Mouse (Mus musculus) layer of hippocampus, adult 8-10 months (tissue): ENCODE results near the gene Lars2. TPM values are rescaled to one million over a fixed set of nuclear protein-coding genes. Genes with fewer than 3 reads are reported as not detected.

Source experiments
- DNase-seq, 2 experiments: peaks; one replicate each; pipeline ENCODE4 v3.0.0; 2022; ENCODE audit warnings: low spot score in 2 of 2
- total RNA-seq, 4 experiments: library from RNA; stranded (reverse); gene quantifications; 2 replicates each; pipeline ENCODE4 v1.2.4; 2022

The Lars2 gene
- total RNA-seq, 4 experiments from 2014 or later = 42.2 to 1,241 (median 109) TPM

GRCm38 (mm10) chr9:123506270-123507146, 139.8 kb downstream of the Lars2 start:
- no peak for DNase-seq

- no peak for DNase-seq
Observed at GRCm38 (mm10) chr9:123507380-123507779, 140.7 kb downstream of the Lars2 start.

- DNase-seq = no peak
Observed at GRCm38 (mm10) chr9:123508986-123509385, 142.3 kb downstream of the Lars2 start.

GRCm38 (mm10) chr9:123509638-123510604, 143.2 kb downstream of the Lars2 start:
- DNase-seq = no peak

GRCm38 (mm10) chr9:123510926-123511325, 144.2 kb downstream of the Lars2 start:
- no peak for DNase-seq

Other genes with a start within 250 kb of the Lars2 start
- gene Clec3b, start 216.0 kb upstream of the Lars2 start, total RNA-seq = 1 to 10 TPM; 2.1 to 3.1 (median 2.4) TPM
- gene Cdcp1, start 150.9 kb upstream of the Lars2 start, total RNA-seq = under 1 TPM in 1 of 4 experiments, not detected in 3; 0.11 TPM
- gene Tmem158, start 106.2 kb upstream of the Lars2 start, total RNA-seq = 10 to 100 TPM; 27.9 to 32.5 (median 31.2) TPM
- gene Limd1, start 111.8 kb downstream of the Lars2 start, total RNA-seq = 1 to 10 TPM; 6.7 to 9.6 (median 7.6) TPM
- gene Sacm1l, start 162.8 kb downstream of the Lars2 start, total RNA-seq = 10 to 100 TPM; 54.6 to 69.3 (median 62.3) TPM